Mouse (Mus musculus) Patski (cell line): ENCODE measurements around the gene Slc44a5. TPM values are rescaled to one million over a fixed set of nuclear protein-coding genes. Genes with fewer than 3 reads are reported as not detected.
A peak's percentile ranks its signal among the peaks of the same experiment; 100 is the strongest.

Source experiments
- ATAC-seq: fragments of 100-300 bp; one replicate; pipeline ENCODE4 v1.8.0; 2021
- CTCF ChIA-PET: fragments of 350-600 bp; sonication (Branson Sonifier 250); formaldehyde crosslinking; loops from one replicate; lab custom pipeline; 2022; ENCODE audit warnings: inconsistent platforms; lab: Charles Lee
- POLR2A ChIA-PET: fragments of 350-600 bp; sonication (Branson Sonifier 250); formaldehyde crosslinking; loops from one replicate; lab custom pipeline; 2022; ENCODE audit warnings: antibody characterized with exemption, inconsistent platforms; lab: Charles Lee
- DNase-seq: peaks from one replicate; pipeline ENCODE4 v3.0.0-alpha.2; 2011; ENCODE audit warnings: low read depth, low spot score
- H3K27me3 ChIP-seq: fragments of 371-371 bp; one replicate; pipeline ENCODE4 v1.5.1; 2021
- CTCF ChIP-seq: fragments of 100-300 bp; IDR thresholded peaks from one replicate; pipeline ENCODE4 v1.5.1; 2021
- in situ Hi-C: fragments of 300-500 bp; cut with MboI; formaldehyde crosslinking; loops from 3 replicates; pipeline ENCODE4 v1.11.1; 2018; ENCODE audit warnings: low pct_unique_long_range_greater_than_20kb, mixed read lengths
- polyA plus RNA-seq: library from polyadenylated mRNA; unstranded; gene quantifications from one replicate; pipeline ENCODE4 v1.2.3, GENCODE M21; 2021

Slc44a5 gene
- polyA plus RNA-seq, 1 experiment from 2014 or later = 5.0 TPM

DNA sequence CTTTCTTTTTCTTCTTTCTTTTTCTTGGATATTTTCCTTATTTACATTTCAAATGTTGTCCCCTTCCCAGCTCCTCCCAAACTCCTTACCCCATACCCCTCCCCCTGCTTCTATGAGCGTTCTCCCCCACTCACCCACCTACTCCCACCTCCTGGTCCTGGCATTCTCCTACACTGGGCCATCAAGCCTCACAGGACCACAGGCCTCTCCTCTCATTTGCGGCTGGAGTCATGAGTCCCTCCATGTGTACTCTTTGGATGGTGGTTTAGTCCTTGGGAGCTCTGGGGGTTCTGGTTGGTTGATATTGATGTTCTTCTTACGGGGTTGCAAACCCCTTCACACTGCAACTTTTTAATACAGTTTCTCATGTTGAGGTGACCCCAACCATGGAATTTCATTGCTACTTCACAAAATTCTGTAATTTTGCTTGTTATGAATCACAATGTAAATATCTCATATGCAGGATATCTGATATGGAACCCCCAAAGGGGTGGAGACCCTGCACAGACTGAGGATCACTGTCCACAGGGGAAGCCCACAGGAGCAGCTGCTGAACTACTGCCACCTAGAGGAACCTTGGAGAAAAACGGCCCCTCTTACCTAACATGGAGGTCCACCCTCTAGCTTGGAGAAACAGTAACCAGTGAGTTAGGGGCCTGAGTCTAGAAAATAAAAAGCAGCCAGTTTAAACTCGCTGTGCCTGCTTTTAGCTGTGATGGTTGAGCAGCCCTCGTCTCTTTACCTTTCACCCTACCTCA, 11.4 kb upstream of the Slc44a5 start:
- CTCF ChIA-PET = interaction anchor here (0.7 to 7.2 kb wide), 13 partner anchors 10 to 272 kb away, joined by 3 to 64 read pairs (median 4); partner anchors contain the start of genes Acadm and Slc44a5
- DNase-seq = no peak
- in situ Hi-C loops = loop anchor here (5.0 kb wide), 1 partner anchor 265 kb away; no protein-coding TSS in a partner anchor
- H3K27me3 ChIP-seq = peaks cover 2% of the 10 kb centered on the region
- TF ChIP-seq CTCF = peak; percentile 82
- no peak for ATAC-seq
- POLR2A ChIA-PET = interaction anchor here (0.5 to 1.1 kb wide), 2 partner anchors 44 to 50 kb away, joined by 3 read pairs; no protein-coding TSS in a partner anchor

- ATAC-seq = no peak
- no peak for TF ChIP-seq CTCF
- no peak for DNase-seq
- ChIA-PET POLR2A (no interaction called here), CTCF (interaction anchor here (0.7 to 3.2 kb wide), 8 partner anchors 8 to 303 kb away, joined by 3 to 14 read pairs (median 5); no protein-coding TSS in a partner anchor)
- in situ Hi-C loops = no loop called here
- no peaks in the 10 kb centered on the region for H3K27me3 ChIP-seq
Measured at GRCm38 (mm10) chr3:153967447-153967846, 5.8 kb upstream of the Slc44a5 start.

DNA sequence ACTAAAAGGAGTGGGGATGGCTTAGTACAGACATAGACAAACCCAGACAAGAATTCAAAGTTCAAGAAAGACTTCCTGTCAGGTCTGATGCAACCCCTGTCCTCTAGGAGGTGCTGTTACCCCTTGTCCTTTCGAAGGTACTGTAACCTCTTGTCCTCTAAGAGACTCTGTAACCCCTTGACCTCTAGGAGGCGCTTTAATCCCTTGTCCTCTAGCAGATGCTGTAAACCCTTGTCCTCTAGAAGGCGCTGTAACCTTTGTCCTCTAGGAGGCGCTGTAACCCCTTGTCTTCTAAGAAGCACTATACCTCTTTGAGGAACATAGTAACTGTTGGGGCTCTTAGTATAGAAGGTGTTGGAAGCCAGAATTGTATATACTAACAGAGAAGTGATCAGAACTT, 4.7 kb upstream of the Slc44a5 start:
- ATAC-seq = peak; percentile 5
- CTCF ChIA-PET = interaction anchor here (1.0 to 3.2 kb wide), 5 partner anchors 9 to 265 kb away, joined by 3 to 14 read pairs (median 11); no protein-coding TSS in a partner anchor
- in situ Hi-C loops = no loop called here
- no peak for DNase-seq
- peaks cover 1% of the 10 kb centered on the region for H3K27me3 ChIP-seq
- POLR2A ChIA-PET = no interaction called here
- peak; percentile 83 for TF ChIP-seq CTCF

GRCm38 (mm10) chr3:153969451-153969850, 3.8 kb upstream of the Slc44a5 start:
- CTCF ChIA-PET = interaction anchor here (1.0 to 3.2 kb wide), 4 partner anchors 10 to 257 kb away, joined by 4 to 14 read pairs (median 12); no protein-coding TSS in a partner anchor
- DNase-seq (no peak), ATAC-seq (no peak)
- POLR2A ChIA-PET = interaction anchor here (0.5 kb wide), 1 partner anchor 247 kb away, joined by 4 read pairs; no protein-coding TSS in a partner anchor
- TF ChIP-seq CTCF = no peak
- H3K27me3 ChIP-seq = peaks cover 4% of the 10 kb centered on the region
- in situ Hi-C loops = no loop called here

- DNase-seq (no peak), ATAC-seq (peak; percentile 24)
- ChIA-PET CTCF (no interaction called here), POLR2A (interaction anchor here (1.4 kb wide), 1 partner anchor 10 kb away, joined by 3 read pairs; no protein-coding TSS in a partner anchor)
- in situ Hi-C loops = no loop called here
- peaks cover 4% of the 10 kb centered on the region for H3K27me3 ChIP-seq
- TF ChIP-seq CTCF = no peak
Measured at GRCm38 (mm10) chr3:153973949-153974760, 919 bp downstream of the Slc44a5 start.

DNA sequence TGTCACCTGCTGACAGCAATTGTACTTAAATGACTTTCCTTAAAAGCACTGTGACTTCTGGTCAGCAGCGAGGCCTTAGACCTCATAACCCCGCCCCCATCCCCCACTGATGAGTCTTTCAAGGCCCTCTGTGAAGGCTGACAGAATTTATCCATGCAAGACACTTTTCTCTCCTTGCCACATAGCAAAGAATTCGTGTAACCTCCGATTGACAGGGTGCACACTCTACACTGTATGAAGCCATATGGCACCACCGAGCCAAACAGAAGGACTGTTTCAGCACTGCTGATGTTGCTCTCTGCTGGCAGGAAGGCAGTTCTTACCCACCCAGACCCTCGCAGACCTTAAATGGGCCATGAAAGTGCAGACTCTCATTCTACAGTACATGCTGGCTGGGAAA, 1.8 kb downstream of the Slc44a5 start:
- CTCF ChIA-PET = no interaction called here
- no peak for TF ChIP-seq CTCF
- H3K27me3 ChIP-seq = peaks cover 4% of the 10 kb centered on the region
- ATAC-seq (no peak), DNase-seq (no peak)
- in situ Hi-C loops = no loop called here
- POLR2A ChIA-PET = no interaction called here

DNA sequence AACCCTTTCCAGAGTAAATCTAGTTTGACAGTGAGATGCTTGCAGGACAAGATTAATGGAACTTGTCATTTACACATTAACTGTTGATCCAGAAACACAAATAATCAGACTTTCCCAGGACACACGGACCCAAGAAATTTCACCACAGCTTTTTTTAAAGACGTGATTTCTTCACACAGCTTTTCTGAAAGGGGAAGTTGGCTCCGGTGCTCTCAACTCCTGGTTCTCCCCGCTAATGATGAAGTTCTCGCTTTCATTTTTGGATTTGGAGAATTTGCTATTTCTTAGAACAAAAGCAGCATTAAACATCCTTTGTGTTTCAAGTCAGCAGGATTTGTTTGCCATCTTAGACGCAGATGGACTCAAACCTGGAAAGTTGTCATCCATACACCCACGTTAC, 2.6 kb downstream of the Slc44a5 start:
- DNase-seq = no peak
- in situ Hi-C loops = no loop called here
- H3K27me3 ChIP-seq = peaks cover 4% of the 10 kb centered on the region
- TF ChIP-seq CTCF = no peak
- ChIA-PET CTCF (no interaction called here), POLR2A (no interaction called here)
- ATAC-seq = no peak

DNA sequence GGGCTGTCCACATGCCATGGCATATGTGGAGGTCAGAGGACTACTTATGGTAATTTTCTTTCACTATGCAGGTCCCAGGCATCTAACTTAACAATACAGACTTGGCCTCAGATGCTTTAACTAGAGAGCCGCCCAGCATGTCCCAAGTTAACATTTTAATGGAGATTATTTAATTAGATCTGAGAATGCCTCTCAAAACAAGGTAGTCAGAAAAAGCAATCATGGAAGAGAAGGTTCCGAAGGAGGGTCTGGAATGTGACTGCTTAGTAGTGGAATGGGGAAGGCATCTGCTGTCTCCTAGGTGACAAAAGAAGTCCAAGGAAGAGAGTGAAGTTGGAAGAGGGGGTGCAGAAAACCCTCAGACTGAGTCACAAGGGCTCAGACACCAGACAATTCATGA, 7.4 kb downstream of the Slc44a5 start:
- POLR2A ChIA-PET = no interaction called here
- no peak for ATAC-seq
- no peak for TF ChIP-seq CTCF
- DNase-seq = no peak
- H3K27me3 ChIP-seq = no peaks in the 10 kb centered on the region
- in situ Hi-C loops = loop anchor here (5.0 kb wide), 1 partner anchor 147 kb away; no protein-coding TSS in a partner anchor
- CTCF ChIA-PET = no interaction called here

GRCm38 (mm10) chr3:153984428-153985340, 11.4 kb downstream of the Slc44a5 start:
- POLR2A ChIA-PET = interaction anchor here (0.6 to 1.2 kb wide), 6 partner anchors 11 to 239 kb away, joined by 3 to 5 read pairs (median 3); partner anchors contain the start of gene Slc44a5
- CTCF ChIA-PET = interaction anchor here (0.8 to 5.3 kb wide), 25 partner anchors 15 to 246 kb away, joined by 3 to 52 read pairs (median 4); no protein-coding TSS in a partner anchor
- ATAC-seq (peak; percentile 37), DNase-seq (no peak)
- no peaks in the 10 kb centered on the region for H3K27me3 ChIP-seq
- in situ Hi-C loops = loop anchor here (5.0 kb wide), 1 partner anchor 143 kb away; no protein-coding TSS in a partner anchor
- peak; percentile 89 for TF ChIP-seq CTCF
